Mouse (Mus musculus): ENCODE data around the gene Pilrb1.

Gene Pilrb1

GRCm38 (mm10) chr5:137828694-137829093, 29.2 kb downstream of the Pilrb1 start:
- no peak for DNase-seq (ENCODE audit: low read depth, low spot score)

- no peak for DNase-seq (ENCODE audit: low read depth, low spot score)
Observed at GRCm38 (mm10) chr5:137826421-137826820, 31.5 kb downstream of the Pilrb1 start.

GRCm38 (mm10) chr5:137825971-137826370, 31.9 kb downstream of the Pilrb1 start:
- no peak for DNase-seq (ENCODE audit: low read depth, low spot score)

GRCm38 (mm10) chr5:137825030-137825429, 32.9 kb downstream of the Pilrb1 start:
- DNase-seq (ENCODE audit: low read depth, low spot score): no peak

GRCm38 (mm10) chr5:137823455-137824045, 34.4 kb downstream of the Pilrb1 start:
- DNase-seq (ENCODE audit: low read depth, low spot score): no peak

GRCm38 (mm10) chr5:137822602-137823001, 35.3 kb downstream of the Pilrb1 start:
- no peak for DNase-seq (ENCODE audit: low read depth, low spot score)

- DNase-seq (ENCODE audit: low read depth, low spot score): no peak
Observed at GRCm38 (mm10) chr5:137822126-137822525, 35.8 kb downstream of the Pilrb1 start.

GRCm38 (mm10) chr5:137817466-137818222, 40.3 kb downstream of the Pilrb1 start:
- no peak for DNase-seq (ENCODE audit: low read depth, low spot score)

- no peak for DNase-seq (ENCODE audit: low read depth, low spot score)
Observed at GRCm38 (mm10) chr5:137808316-137808715, 49.6 kb downstream of the Pilrb1 start.

- no peak for DNase-seq (ENCODE audit: low read depth, low spot score)
Observed at GRCm38 (mm10) chr5:137806158-137806557, 51.7 kb downstream of the Pilrb1 start.

Data from WW6 (cell line).